Mouse (Mus musculus): ENCODE measurements around the gene Exd1.

- TF ChIP-seq POLR2A (IDR thresholded peaks at IDR 0.05; ENCODE audit: control insufficient read depth, extremely low read depth, insufficient read depth, low read length, poor library complexity) (no peak), CTCF (IDR thresholded peaks at IDR 0.05; ENCODE audit: borderline replicate concordance, control insufficient read depth, extremely low read depth, insufficient read depth, low read length, poor library complexity) (no peak)
Measured at GRCm38 (mm10) chr2:119565284-119565683, 17.9 kb upstream of the Exd1 start.

Data from thymus, adult 2 months (tissue).